Mouse (Mus musculus) fat pad, adult 2 months (tissue): ENCODE measurements around the gene Zfp433.
"Not testable (repeated sequence)": the region's sequence is repeated elsewhere in the genome, so short reads cannot be mapped to it uniquely, and the experiment has no call there.

ENCODE experiments used
- DNase-seq: peaks from one replicate; pipeline ENCODE4 v3.0.0-alpha.2; 2011; ENCODE audit warnings: low read depth, low spot score; ENCODE audit errors: extremely low read depth

Gene Zfp433

GRCm38 (mm10) chr10:81704531-81705301 lies at the start of gene Zfp433:
Gene Zfp433 (plus strand): TSS chr10:81704825.
- not testable (repeated sequence) for DNase-seq

GRCm38 (mm10) chr10:81655178-81655577 lies 49.4 kb upstream of the Zfp433 start:
- no peak for DNase-seq

- DNase-seq = no peak
These were observed 48.5 kb upstream of the Zfp433 start for GRCm38 (mm10) chr10:81656174-81656573.

DNA sequence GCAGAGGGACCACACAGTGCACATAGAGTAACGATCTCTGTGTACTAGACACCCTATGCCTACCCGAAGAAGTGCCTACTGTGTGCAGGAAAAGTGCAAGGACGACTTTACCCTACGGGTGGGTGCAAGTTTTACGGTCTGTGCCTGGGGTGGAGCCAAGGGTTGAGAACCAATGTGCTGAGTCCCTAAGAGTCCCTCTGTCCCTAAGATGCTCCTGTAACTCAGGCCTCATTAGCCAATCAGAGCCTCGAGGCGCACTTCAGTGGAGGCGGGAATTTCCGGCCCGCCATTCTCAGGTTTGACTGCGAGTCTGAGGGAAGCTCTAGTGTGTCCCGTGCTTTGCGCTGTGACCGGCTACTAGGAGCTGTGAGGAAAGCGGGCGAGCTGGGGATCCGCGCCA lies 17.5 kb upstream of the Zfp433 start:
- not testable (repeated sequence) for DNase-seq

- DNase-seq = not testable (repeated sequence)
These were observed 66.1 kb downstream of the Zfp433 start, which contains the start of gene Gm3055 for GRCm38 (mm10) chr10:81770506-81771403. Gene Gm3055 (minus strand): TSS chr10:81771161.

DNA sequence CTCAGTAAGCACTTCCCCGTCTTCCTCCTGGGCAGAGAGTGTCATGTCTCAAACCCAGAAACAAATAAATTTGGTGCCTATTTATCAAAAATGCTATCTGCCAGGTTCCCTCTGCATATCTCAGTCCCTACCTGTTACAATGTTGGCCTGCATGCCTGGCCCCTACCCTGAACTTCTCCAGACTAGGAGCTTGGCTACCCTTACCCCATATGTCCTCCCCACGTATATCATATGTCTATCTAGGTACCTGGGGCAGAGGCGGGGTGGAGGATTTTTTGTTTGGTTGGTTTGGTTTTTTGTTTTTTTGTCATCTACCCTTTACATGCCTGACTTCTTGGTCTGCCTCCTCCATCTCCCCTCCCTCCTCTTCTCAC lies 66.8 kb downstream of the Zfp433 start:
- DNase-seq = not testable (repeated sequence)
